Mouse (Mus musculus) neural tube, embryonic 13.5 days (tissue): ENCODE measurements around the gene Dst. TPM values are rescaled to one million over a fixed set of nuclear protein-coding genes. Genes with fewer than 3 reads are reported as not detected.
A peak's percentile ranks its signal among the peaks of the same experiment; 100 is the strongest.

Source experiments
- ATAC-seq: fragments of 200-750 bp; cut with Nextera tagmentation; 2 replicates; pipeline ENCODE4 v1.8.0; 2017; ENCODE audit warnings: low read depth, mild to moderate bottlenecking, moderate TSS enrichment, moderate library complexity
- H3K27ac ChIP-seq: fragments of 300-500 bp; sonication (generic); replicated peaks from 2 replicates; pipeline ENCODE4 v1.5.1; 2015; ENCODE audit warnings: moderate library complexity, mild to moderate bottlenecking, inconsistent platforms
- H3K27me3 ChIP-seq: fragments of 300-500 bp; sonication (generic); 2 replicates; pipeline ENCODE4 v1.6.1; 2015; ENCODE audit warnings: mild to moderate bottlenecking, inconsistent platforms
- H3K36me3 ChIP-seq: fragments of 300-500 bp; sonication (generic); 2 replicates; pipeline ENCODE4 v1.6.1; 2015; ENCODE audit warnings: mild to moderate bottlenecking, inconsistent platforms
- H3K4me1 ChIP-seq: fragments of 300-500 bp; sonication (generic); replicated peaks from 2 replicates; pipeline ENCODE4 v1.6.1; 2015; ENCODE audit warnings: inconsistent platforms
- H3K4me2 ChIP-seq: fragments of 300-500 bp; sonication (generic); 2 replicates; pipeline ENCODE4 v1.6.1; 2015; ENCODE audit warnings: inconsistent platforms, mild to moderate bottlenecking, moderate library complexity
- H3K4me3 ChIP-seq: fragments of 300-500 bp; sonication (generic); 2 replicates; pipeline ENCODE4 v1.5.1; 2015; ENCODE audit warnings: mild to moderate bottlenecking, inconsistent platforms
- H3K9ac ChIP-seq: fragments of 300-500 bp; sonication (generic); 2 replicates; pipeline ENCODE4 v1.6.1; 2015; ENCODE audit warnings: moderate library complexity, mild to moderate bottlenecking, inconsistent platforms
- H3K9me3 ChIP-seq: fragments of 300-500 bp; sonication (generic); 2 replicates; pipeline ENCODE4 v1.6.1; 2016; ENCODE audit warnings: inconsistent platforms
- WGBS: fragments of 180-500 bp; shearing (Covaris S2); methylation state at CpG from one replicate; pipeline ENCODE4 v1.1.7; 2015; 5-methylcytosine and 5-hydroxymethylcytosine counted together
- polyA plus RNA-seq: library from polyadenylated mRNA; unstranded; fragments of >200 nt; fragmentation: Nextera tagmentation; extraction: Ambion mirVana; gene quantifications from 2 replicates; pipeline ENCODE4 v1.2.1, GENCODE M21; 2015

Gene Dst
- polyA plus RNA-seq, 1 experiment from 2014 or later, result 44.4 TPM

GRCm38 (mm10) chr1:34097640-34098039 is 189.6 kb downstream of the Dst start:
- H3K27ac ChIP-seq, result no peak overlapping the region
- no peaks in the 10 kb centered on the region for H3K9me3 ChIP-seq

GRCm38 (mm10) chr1:34099439-34099838 is 191.4 kb downstream of the Dst start:
- no peak overlapping the region for H3K27ac ChIP-seq
- no peaks in the 10 kb centered on the region for H3K27me3 ChIP-seq
- H3K4me3 ChIP-seq, result no peak overlapping the region
- no peaks in the 10 kb centered on the region for H3K9me3 ChIP-seq
- peaks cover 58% of the 10 kb centered on the region for H3K4me1 ChIP-seq
- no peaks in the 10 kb centered on the region for H3K36me3 ChIP-seq
- no peak overlapping the region for H3K9ac ChIP-seq
- ATAC-seq, result no peak
- no peak overlapping the region for H3K4me2 ChIP-seq
- 22% methylated on average over 3 of the region's 3 CpGs for WGBS

More at GRCm38 (mm10) chr1:34097640-34098039, 189.6 kb downstream of the Dst start:
- peaks cover 49% of the 10 kb centered on the region for H3K4me1 ChIP-seq
- ATAC-seq, result 0 out of 2 replicates have a peak, but pooled peaks have one; percentile 28
- no peak overlapping the region for H3K9ac ChIP-seq
- 37% methylated on average over 4 of the region's 4 CpGs for WGBS
- H3K27me3 ChIP-seq, result no peaks in the 10 kb centered on the region
- H3K4me2 ChIP-seq, result no peak overlapping the region
- no peaks in the 10 kb centered on the region for H3K36me3 ChIP-seq
- H3K4me3 ChIP-seq, result no peak overlapping the region

GRCm38 (mm10) chr1:34100385-34100784 is 192.4 kb downstream of the Dst start:
- ATAC-seq, result no peak
- 17% methylated on average over 4 of the region's 4 CpGs for WGBS
- no peak overlapping the region for H3K4me2 ChIP-seq

GRCm38 (mm10) chr1:34102604-34103003 is 194.6 kb downstream of the Dst start:
- WGBS, result 89% methylated on average over 2 of the region's 2 CpGs
- H3K9me3 ChIP-seq, result no peaks in the 10 kb centered on the region
- H3K36me3 ChIP-seq, result no peaks in the 10 kb centered on the region
- H3K27ac ChIP-seq, result no peak overlapping the region
- no peak for ATAC-seq
- no peak overlapping the region for H3K9ac ChIP-seq
- no peaks in the 10 kb centered on the region for H3K27me3 ChIP-seq
- no peak overlapping the region for H3K4me2 ChIP-seq
- no peak overlapping the region for H3K4me3 ChIP-seq
- H3K4me1 ChIP-seq, result peaks cover 52% of the 10 kb centered on the region

More at GRCm38 (mm10) chr1:34100385-34100784, 192.4 kb downstream of the Dst start:
- Histone ChIP-seq H3K9ac (no peak overlapping the region), H3K4me1 (peaks cover 56% of the 10 kb centered on the region), H3K4me3 (no peak overlapping the region), H3K27me3 (no peaks in the 10 kb centered on the region), H3K36me3 (no peaks in the 10 kb centered on the region), H3K27ac (no peak overlapping the region), H3K9me3 (no peaks in the 10 kb centered on the region)

GRCm38 (mm10) chr1:34103176-34103575 is 195.2 kb downstream of the Dst start:
- Histone ChIP-seq H3K9me3 (no peaks in the 10 kb centered on the region), H3K4me1 (peaks cover 47% of the 10 kb centered on the region), H3K4me3 (no peak overlapping the region), H3K36me3 (no peaks in the 10 kb centered on the region), H3K27ac (no peak overlapping the region), H3K9ac (no peak overlapping the region), H3K27me3 (no peaks in the 10 kb centered on the region), H3K4me2 (peak overlapping the region; percentile 8; the same call in 1 of the 2 replicates)
- ATAC-seq, result no peak
- WGBS, result 54% methylated on average over 3 of the region's 3 CpGs

GRCm38 (mm10) chr1:34103713-34104172 is 195.7 kb downstream of the Dst start:
- 3% methylated on average over 3 of the region's 3 CpGs for WGBS
- no peak for ATAC-seq
- peak overlapping the region; percentile 8; the same call in 1 of the 2 replicates for H3K4me2 ChIP-seq

GRCm38 (mm10) chr1:34104846-34105245 is 196.8 kb downstream of the Dst start:
- H3K4me2 ChIP-seq, result no peak overlapping the region
- H3K9me3 ChIP-seq, result no peaks in the 10 kb centered on the region
- ATAC-seq, result no peak
- no peak overlapping the region for H3K9ac ChIP-seq
- H3K4me1 ChIP-seq, result peaks cover 50% of the 10 kb centered on the region
- no peaks in the 10 kb centered on the region for H3K27me3 ChIP-seq
- no peak overlapping the region for H3K27ac ChIP-seq
- H3K4me3 ChIP-seq, result no peak overlapping the region
- WGBS, result 13% methylated on average over 8 of the region's 8 CpGs
- no peaks in the 10 kb centered on the region for H3K36me3 ChIP-seq

More at GRCm38 (mm10) chr1:34103713-34104172, 195.7 kb downstream of the Dst start:
- H3K27me3 ChIP-seq, result no peaks in the 10 kb centered on the region
- no peak overlapping the region for H3K9ac ChIP-seq
- H3K27ac ChIP-seq, result no peak overlapping the region
- no peak overlapping the region for H3K4me3 ChIP-seq
- peaks cover 43% of the 10 kb centered on the region for H3K4me1 ChIP-seq
- no peaks in the 10 kb centered on the region for H3K36me3 ChIP-seq
- H3K9me3 ChIP-seq, result no peaks in the 10 kb centered on the region

GRCm38 (mm10) chr1:34106606-34107005 is 198.6 kb downstream of the Dst start:
- ATAC-seq, result no peak
- H3K27me3 ChIP-seq, result no peaks in the 10 kb centered on the region
- H3K4me1 ChIP-seq, result peaks cover 41% of the 10 kb centered on the region
- no peak overlapping the region for H3K4me3 ChIP-seq
- H3K27ac ChIP-seq, result 0 out of 2 replicates have a peak overlapping the region, but pooled peaks have one; percentile 1
- peak overlapping the region; percentile 18; the same call in 1 of the 2 replicates for H3K9ac ChIP-seq
- H3K4me2 ChIP-seq, result peak overlapping the region; percentile 0; the same call in 1 of the 2 replicates
- no peaks in the 10 kb centered on the region for H3K36me3 ChIP-seq
- WGBS, result 5% methylated on average over 8 of the region's 8 CpGs
- no peaks in the 10 kb centered on the region for H3K9me3 ChIP-seq

- WGBS, result 18% methylated on average over 8 of the region's 8 CpGs
Observed at GRCm38 (mm10) chr1:34107076-34107475, 199.1 kb downstream of the Dst start.

GRCm38 (mm10) chr1:34109599-34110210 is 201.7 kb downstream of the Dst start:
- H3K9ac ChIP-seq, result no peak overlapping the region
- H3K4me3 ChIP-seq, result no peak overlapping the region
- peaks cover 29% of the 10 kb centered on the region for H3K4me1 ChIP-seq
- H3K27me3 ChIP-seq, result no peaks in the 10 kb centered on the region
- H3K27ac ChIP-seq, result no peak overlapping the region
- H3K9me3 ChIP-seq, result no peaks in the 10 kb centered on the region
- H3K36me3 ChIP-seq, result peaks cover 9% of the 10 kb centered on the region
- 72% methylated on average over 6 of the region's 6 CpGs for whole genome bisulfite sequencing
- no peak for ATAC-seq
- H3K4me2 ChIP-seq, result no peak overlapping the region

More at GRCm38 (mm10) chr1:34107076-34107475, 199.1 kb downstream of the Dst start:
- no peaks in the 10 kb centered on the region for H3K36me3 ChIP-seq
- H3K27ac ChIP-seq, result 0 out of 2 replicates have a peak overlapping the region, but pooled peaks have one; percentile 1
- no peaks in the 10 kb centered on the region for H3K27me3 ChIP-seq
- peak overlapping the region; percentile 0; the same call in 1 of the 2 replicates for H3K4me2 ChIP-seq
- no peak overlapping the region for H3K9ac ChIP-seq
- H3K4me1 ChIP-seq, result peaks cover 41% of the 10 kb centered on the region
- H3K4me3 ChIP-seq, result no peak overlapping the region
- H3K9me3 ChIP-seq, result no peaks in the 10 kb centered on the region
- no peak for ATAC-seq

GRCm38 (mm10) chr1:34110862-34111261 is 202.8 kb downstream of the Dst start:
- Histone ChIP-seq H3K4me2 (no peak overlapping the region), H3K4me3 (no peak overlapping the region), H3K27me3 (no peaks in the 10 kb centered on the region), H3K4me1 (peaks cover 20% of the 10 kb centered on the region), H3K9ac (no peak overlapping the region), H3K27ac (no peak overlapping the region), H3K9me3 (no peaks in the 10 kb centered on the region), H3K36me3 (peaks cover 10% of the 10 kb centered on the region)
- 63% methylated on average over 2 of the region's 2 CpGs for WGBS
- no peak for ATAC-seq

- Histone ChIP-seq H3K27ac (no peak overlapping the region), H3K9me3 (no peaks in the 10 kb centered on the region), H3K4me2 (no peak overlapping the region), H3K9ac (no peak overlapping the region), H3K36me3 (peaks cover 10% of the 10 kb centered on the region), H3K27me3 (no peaks in the 10 kb centered on the region), H3K4me3 (no peak overlapping the region), H3K4me1 (peaks cover 15% of the 10 kb centered on the region)
- WGBS, result 93% methylated on average over 2 of the region's 2 CpGs
- no peak for ATAC-seq
Observed at GRCm38 (mm10) chr1:34111954-34112353, 203.9 kb downstream of the Dst start.
